Mouse (Mus musculus): ENCODE results near the gene Imp3. TPM values are rescaled to one million over a fixed set of nuclear protein-coding genes. Genes with fewer than 3 reads are reported as not detected.
A peak's percentile ranks its signal among the peaks of the same experiment; 100 is the strongest.

The Imp3 gene
- polyA plus RNA-seq, 1 experiment from 2014 or later, result 74.5 TPM

GRCm38 (mm10) chr9:56923841-56924650 is 13.2 kb upstream of the Imp3 start:
- peak overlapping the region; percentile 85 for H3K4me2 ChIP-seq
- peaks cover 11% of the 10 kb centered on the region; the same call in 1 of the 2 replicates for H3K27me3 ChIP-seq
- H3K27ac ChIP-seq, result no peak overlapping the region
- WGBS, result 75% methylated on average over 8 of the region's 8 CpGs
- peak overlapping the region; percentile 13 for H3K4me3 ChIP-seq
- peak overlapping the region; percentile 49 for H3K9ac ChIP-seq
- no peaks in the 10 kb centered on the region for H3K9me3 ChIP-seq
- H3K36me3 ChIP-seq, result peaks cover 7% of the 10 kb centered on the region
- no peak for ATAC-seq (ENCODE audit: low FRiP score)
- H3K4me1 ChIP-seq (replicated peaks), result peaks cover 58% of the 10 kb centered on the region

- H3K4me1 ChIP-seq (replicated peaks), result peaks cover 58% of the 10 kb centered on the region
- H3K4me2 ChIP-seq, result peak overlapping the region; percentile 85
- peaks cover 7% of the 10 kb centered on the region for H3K36me3 ChIP-seq
- no peaks in the 10 kb centered on the region for H3K9me3 ChIP-seq
- peaks cover 17% of the 10 kb centered on the region for H3K27me3 ChIP-seq
- 22% methylated on average over 7 of the region's 7 CpGs for WGBS
- H3K9ac ChIP-seq, result 0 out of 2 replicates have a peak overlapping the region, but pooled peaks have one; percentile 20
- H3K4me3 ChIP-seq, result peak overlapping the region; percentile 13
- ATAC-seq (ENCODE audit: low FRiP score), result 0 out of 2 replicates have a peak, but pooled peaks have one; percentile 44
- no peak overlapping the region for H3K27ac ChIP-seq
Measured at GRCm38 (mm10) chr9:56924651-56925027, 12.6 kb upstream of the Imp3 start.

GRCm38 (mm10) chr9:56925291-56926024 is 11.8 kb upstream of the Imp3 start:
- Histone ChIP-seq H3K36me3 (peaks cover 7% of the 10 kb centered on the region), H3K4me1 (replicated peaks) (peaks cover 58% of the 10 kb centered on the region), H3K27me3 (peaks cover 26% of the 10 kb centered on the region), H3K9me3 (no peaks in the 10 kb centered on the region), H3K9ac (no peak overlapping the region), H3K4me3 (peak overlapping the region; percentile 13), H3K27ac (no peak overlapping the region), H3K4me2 (peak overlapping the region; percentile 85)
- ATAC-seq (ENCODE audit: low FRiP score), result no peak
- WGBS, result 76% methylated on average over 26 of the region's 26 CpGs

DNA sequence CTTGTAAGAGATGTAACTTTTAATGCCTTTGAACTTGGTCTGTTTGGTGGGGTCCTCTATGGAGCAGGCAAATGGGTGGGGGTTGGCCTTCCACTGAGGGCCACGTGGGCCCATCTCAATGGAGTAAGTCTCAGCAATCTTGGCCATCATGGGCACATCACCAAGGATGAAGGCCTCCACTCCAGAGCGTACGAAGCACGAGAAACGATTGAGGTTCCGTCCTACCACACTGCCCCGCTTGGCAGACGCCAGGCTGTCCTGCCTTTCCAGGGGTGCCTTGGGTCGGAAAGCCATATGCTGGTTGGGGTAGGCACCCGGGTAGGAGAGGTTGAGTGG is 11.3 kb upstream of the Imp3 start:
- H3K27me3 ChIP-seq, result peaks cover 28% of the 10 kb centered on the region
- H3K4me3 ChIP-seq, result no peak overlapping the region
- H3K4me2 ChIP-seq, result peak overlapping the region; percentile 85
- WGBS, result 96% methylated on average over 10 of the region's 10 CpGs
- no peak overlapping the region for H3K9ac ChIP-seq
- H3K36me3 ChIP-seq, result peaks cover 7% of the 10 kb centered on the region
- H3K4me1 ChIP-seq (replicated peaks), result peaks cover 58% of the 10 kb centered on the region
- no peak overlapping the region for H3K27ac ChIP-seq
- no peaks in the 10 kb centered on the region for H3K9me3 ChIP-seq
- ATAC-seq (ENCODE audit: low FRiP score), result no peak

- ATAC-seq (ENCODE audit: low FRiP score), result no peak
- 90% methylated on average over 10 of the region's 10 CpGs for WGBS
- H3K4me2 ChIP-seq, result peak overlapping the region; percentile 85
- H3K36me3 ChIP-seq, result peaks cover 6% of the 10 kb centered on the region
- H3K9ac ChIP-seq, result no peak overlapping the region
- H3K9me3 ChIP-seq, result no peaks in the 10 kb centered on the region
- H3K4me3 ChIP-seq, result peak overlapping the region; percentile 56; the same call in 1 of the 2 replicates
- no peak overlapping the region for H3K27ac ChIP-seq
- H3K4me1 ChIP-seq (replicated peaks), result peaks cover 58% of the 10 kb centered on the region
- H3K27me3 ChIP-seq, result peaks cover 28% of the 10 kb centered on the region
Measured at GRCm38 (mm10) chr9:56926387-56926786, 10.9 kb upstream of the Imp3 start.

DNA sequence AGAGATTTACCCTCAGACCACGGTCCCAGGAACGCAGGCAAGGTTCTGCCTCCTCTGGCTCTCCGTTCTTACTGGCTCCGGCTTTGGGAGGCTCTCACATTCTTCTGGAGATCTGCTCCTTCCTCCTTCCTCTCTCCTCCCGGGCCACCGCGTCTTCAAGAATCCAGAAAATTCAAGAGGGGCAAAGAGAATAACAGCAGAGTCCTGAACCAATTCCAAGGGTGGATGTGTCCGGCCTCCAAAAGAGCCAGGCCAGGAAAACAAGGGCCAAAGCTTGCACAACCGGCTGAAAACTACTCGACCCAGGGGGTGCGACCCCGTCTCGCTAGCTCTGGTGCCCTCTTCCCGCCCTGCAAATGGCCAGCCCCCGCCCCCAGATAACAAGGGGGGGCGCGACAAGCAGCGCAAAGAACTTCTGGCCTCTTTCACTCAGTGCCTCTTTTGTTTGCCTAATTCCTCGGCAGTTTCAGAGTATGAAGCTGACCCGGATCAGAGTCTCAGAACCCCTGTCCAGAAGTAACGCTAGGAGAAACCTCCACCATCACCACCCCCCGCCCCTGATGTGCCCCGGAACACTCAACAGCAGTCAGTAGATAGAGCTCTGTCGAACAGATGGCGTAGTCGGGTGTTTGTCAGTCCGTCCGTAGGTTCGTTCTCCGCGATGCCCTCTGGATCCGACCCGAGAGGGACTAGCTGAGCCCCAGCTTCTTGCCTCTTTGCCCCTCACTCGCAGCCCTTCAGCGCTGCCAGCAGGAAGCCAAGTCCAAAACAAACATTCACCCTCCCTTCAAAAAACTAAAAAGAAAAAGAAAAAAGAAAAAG is 9.9 kb upstream of the Imp3 start:
- H3K27ac ChIP-seq, result peak overlapping the region; percentile 83
- WGBS, result under 1% methylated on average over 35 of the region's 35 CpGs
- H3K9ac ChIP-seq, result peak overlapping the region; percentile 74
- peaks cover 28% of the 10 kb centered on the region for H3K27me3 ChIP-seq
- H3K4me1 ChIP-seq (replicated peaks), result peaks cover 58% of the 10 kb centered on the region
- H3K36me3 ChIP-seq, result no peaks in the 10 kb centered on the region
- no peak for ATAC-seq (ENCODE audit: low FRiP score)
- peak overlapping the region; percentile 85 for H3K4me2 ChIP-seq
- H3K4me3 ChIP-seq, result peak overlapping the region; percentile 56
- no peaks in the 10 kb centered on the region for H3K9me3 ChIP-seq

DNA sequence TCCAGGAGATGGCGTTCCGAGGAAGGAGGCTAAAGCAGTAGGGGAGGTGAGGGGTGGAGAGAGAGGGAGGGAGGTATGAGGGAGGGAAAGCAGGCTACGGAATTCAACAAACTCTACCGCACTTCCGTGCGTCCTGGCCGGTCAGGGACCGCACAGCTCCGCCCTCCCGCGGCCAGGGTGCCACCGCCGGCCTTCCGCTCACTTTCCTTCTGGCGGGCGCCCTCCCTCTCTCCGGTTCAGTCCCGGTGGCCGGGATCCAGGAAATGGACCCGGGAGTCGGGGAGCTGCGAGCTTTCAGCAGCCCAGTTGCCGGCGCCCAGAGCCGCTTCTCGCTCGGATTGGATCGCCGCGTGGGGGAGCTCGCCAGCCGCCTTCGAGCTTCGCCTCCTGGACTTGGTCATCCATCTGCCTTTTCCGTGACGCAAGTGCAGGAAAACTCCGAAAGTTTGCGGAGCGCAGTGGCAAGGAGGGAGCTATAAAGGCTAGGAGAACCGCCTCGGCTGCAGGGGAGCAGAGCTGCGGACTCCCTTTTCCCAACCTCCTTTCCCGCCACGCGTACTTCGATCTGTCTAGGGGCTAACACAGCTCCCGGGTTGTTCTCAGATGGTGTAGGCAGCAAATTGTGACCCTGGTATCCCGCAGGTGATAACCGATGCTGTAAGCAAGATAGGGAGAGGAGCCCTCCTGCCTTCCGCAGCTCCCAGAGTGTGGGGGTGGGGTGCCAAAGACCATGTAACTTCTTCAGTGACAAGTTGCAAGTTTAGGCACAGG is 9.0 kb upstream of the Imp3 start, which contains the start of gene Snx33:
Snx33 (minus strand) TSS at position 331 of the 771 bp plus-strand sequence.
- under 1% methylated on average over 50 of the region's 50 CpGs for WGBS

DNA sequence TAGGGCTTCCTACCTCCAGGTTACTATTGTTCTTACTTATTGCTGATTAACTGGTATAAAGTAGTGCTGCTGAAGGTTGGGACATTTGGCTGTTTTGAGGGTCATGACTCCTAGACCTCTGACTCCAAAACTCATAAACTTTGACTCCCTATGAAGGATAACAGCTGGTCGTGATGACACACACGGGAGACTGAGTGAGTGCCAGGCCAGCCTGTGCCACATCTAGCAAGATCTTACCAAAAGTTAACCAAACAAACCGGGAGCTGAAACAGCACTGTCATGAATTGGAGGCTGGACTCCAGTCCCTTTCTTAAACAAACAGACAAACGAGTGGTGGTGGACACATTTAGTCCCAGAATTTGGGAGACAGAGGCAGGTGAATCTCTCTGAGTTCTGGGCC is 7.8 kb upstream of the Imp3 start:
- ATAC-seq (ENCODE audit: low FRiP score), result no peak
- H3K27ac ChIP-seq, result no peak overlapping the region
- no peak overlapping the region for H3K4me2 ChIP-seq
- no peak overlapping the region for H3K4me3 ChIP-seq
- peaks cover 39% of the 10 kb centered on the region for H3K4me1 ChIP-seq (replicated peaks)
- peaks cover 28% of the 10 kb centered on the region for H3K27me3 ChIP-seq
- WGBS, result 67% methylated on average over 4 of the region's 4 CpGs
- no peaks in the 10 kb centered on the region for H3K36me3 ChIP-seq
- no peak overlapping the region for H3K9ac ChIP-seq
- no peaks in the 10 kb centered on the region for H3K9me3 ChIP-seq

More for the DNA sequence above, 9.0 kb upstream of the Imp3 start, which contains the start of gene Snx33:
- Histone ChIP-seq H3K27ac (peak within 1 kb of the TSS; percentile 83), H3K4me1 (replicated peaks) (peaks cover 52% of the 10 kb centered on the region), H3K9ac (peak within 1 kb of the TSS; percentile 74), H3K9me3 (no peaks in the 10 kb centered on the region), H3K27me3 (peaks cover 28% of the 10 kb centered on the region), H3K36me3 (no peaks in the 10 kb centered on the region), H3K4me2 (peak within 1 kb of the TSS; percentile 85), H3K4me3 (peak within 1 kb of the TSS; percentile 56)
- ATAC-seq (ENCODE audit: low FRiP score), result peak; percentile 81

DNA sequence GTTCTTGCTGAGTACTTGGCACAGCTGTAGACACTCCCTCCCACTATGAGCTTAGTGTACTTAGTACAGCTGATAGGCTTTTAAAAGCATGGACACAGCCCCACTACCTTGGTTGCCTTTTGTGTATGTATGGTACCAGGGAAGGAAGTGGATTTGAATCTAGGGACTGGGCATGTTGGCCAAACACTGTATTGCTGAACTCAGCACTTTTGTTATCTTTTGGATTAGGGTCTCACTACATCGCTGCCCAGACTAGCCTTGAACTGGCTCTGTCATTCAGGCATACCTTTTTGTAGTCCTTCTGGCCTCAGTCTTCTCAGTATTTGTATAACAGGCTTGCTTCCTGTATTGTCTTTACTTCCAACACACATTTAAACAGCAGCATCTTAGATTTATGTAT is 6.7 kb upstream of the Imp3 start:
- no peak for ATAC-seq (ENCODE audit: low FRiP score)
- Histone ChIP-seq H3K4me1 (replicated peaks) (peaks cover 29% of the 10 kb centered on the region), H3K9me3 (no peaks in the 10 kb centered on the region), H3K4me3 (no peak overlapping the region), H3K9ac (no peak overlapping the region), H3K27me3 (peaks cover 28% of the 10 kb centered on the region), H3K4me2 (no peak overlapping the region), H3K27ac (no peak overlapping the region), H3K36me3 (no peaks in the 10 kb centered on the region)
- WGBS, result 88% methylated on average over 1 of the region's 1 CpGs

GRCm38 (mm10) chr9:56936861-56937222 is 433 bp upstream of the Imp3 start:
- 0 out of 2 replicates have a peak, but pooled peaks cover 3% of the 10 kb centered on the region for H3K27me3 ChIP-seq
- H3K9ac ChIP-seq, result peak overlapping the region; percentile 55; the same call in 1 of the 2 replicates
- H3K36me3 ChIP-seq, result peaks cover under 1% of the 10 kb centered on the region; the same call in 1 of the 2 replicates
- no peak for ATAC-seq (ENCODE audit: low FRiP score)
- peak overlapping the region; percentile 89 for H3K4me3 ChIP-seq
- 19% methylated on average over 6 of the region's 6 CpGs for WGBS
- H3K9me3 ChIP-seq, result no peaks in the 10 kb centered on the region
- peak overlapping the region; percentile 63 for H3K4me2 ChIP-seq
- peaks cover 32% of the 10 kb centered on the region for H3K4me1 ChIP-seq (replicated peaks)
- no peak overlapping the region for H3K27ac ChIP-seq

- no peaks in the 10 kb centered on the region for H3K9me3 ChIP-seq
- peak overlapping the region; percentile 89 for H3K4me3 ChIP-seq
- ATAC-seq (ENCODE audit: low FRiP score), result no peak
- peaks cover 32% of the 10 kb centered on the region for H3K4me1 ChIP-seq (replicated peaks)
- 6% methylated on average over 7 of the region's 7 CpGs for WGBS
- H3K27ac ChIP-seq, result peak overlapping the region; percentile 91; the same call in 1 of the 2 replicates
- 0 out of 2 replicates have a peak, but pooled peaks cover 3% of the 10 kb centered on the region for H3K27me3 ChIP-seq
- H3K36me3 ChIP-seq, result peaks cover 2% of the 10 kb centered on the region; the same call in 1 of the 2 replicates
- H3K4me2 ChIP-seq, result peak overlapping the region; percentile 83
- H3K9ac ChIP-seq, result peak overlapping the region; percentile 89
Measured at GRCm38 (mm10) chr9:56938374-56938773, 1.1 kb downstream of the Imp3 start.

All from hindbrain, embryonic 13.5 days (tissue).